Mouse (Mus musculus): Measurements from ENCODE around the gene Fcer2a.

- TF ChIP-seq CTCF (IDR thresholded peaks at IDR 0.05) (no peak), EP300 (IDR thresholded peaks at IDR 0.05) (no peak)
These were observed 6.4 kb downstream of the Fcer2a start for GRCm38 (mm10) chr8:3687537-3687936.
